Mouse (Mus musculus): Measurements from ENCODE around the gene Acoxl.
A peak's percentile ranks its signal among the peaks of the same experiment; 100 is the strongest.

Acoxl gene

GRCm38 (mm10) chr2:127894890-127895289, 56.2 kb downstream of the Acoxl start:
- DNase-seq (ENCODE audit: low read depth, low spot score) = no peak

GRCm38 (mm10) chr2:127897718-127898117, 59.0 kb downstream of the Acoxl start:
- DNase-seq (ENCODE audit: low read depth, low spot score) = peak; percentile 50

- no peak for DNase-seq (ENCODE audit: low read depth, low spot score)
Observed at GRCm38 (mm10) chr2:127904918-127905317, 66.2 kb downstream of the Acoxl start.

- DNase-seq (ENCODE audit: low read depth, low spot score) = no peak
Observed at GRCm38 (mm10) chr2:127906973-127907678, 68.5 kb downstream of the Acoxl start.

GRCm38 (mm10) chr2:127907679-127908042, 69.0 kb downstream of the Acoxl start:
- no peak for DNase-seq (ENCODE audit: low read depth, low spot score)

- no peak for DNase-seq (ENCODE audit: low read depth, low spot score)
Observed at GRCm38 (mm10) chr2:127908881-127909280, 70.2 kb downstream of the Acoxl start.

- no peak for DNase-seq (ENCODE audit: low read depth, low spot score)
Observed at GRCm38 (mm10) chr2:127909790-127910189, 71.1 kb downstream of the Acoxl start.

- no peak for DNase-seq (ENCODE audit: low read depth, low spot score)
Observed at GRCm38 (mm10) chr2:127911579-127911978, 72.9 kb downstream of the Acoxl start.

- DNase-seq (ENCODE audit: low read depth, low spot score) = no peak
Observed at GRCm38 (mm10) chr2:127914047-127914446, 75.4 kb downstream of the Acoxl start.

GRCm38 (mm10) chr2:127916804-127917410, 78.2 kb downstream of the Acoxl start:
- DNase-seq (ENCODE audit: low read depth, low spot score) = no peak

GRCm38 (mm10) chr2:127919740-127920139, 81.1 kb downstream of the Acoxl start:
- no peak for DNase-seq (ENCODE audit: low read depth, low spot score)

GRCm38 (mm10) chr2:127922036-127922901, 83.6 kb downstream of the Acoxl start:
- DNase-seq (ENCODE audit: low read depth, low spot score) = no peak

GRCm38 (mm10) chr2:127923077-127923680, 84.5 kb downstream of the Acoxl start:
- DNase-seq (ENCODE audit: low read depth, low spot score) = no peak

GRCm38 (mm10) chr2:127926679-127927324, 88.1 kb downstream of the Acoxl start:
- DNase-seq (ENCODE audit: low read depth, low spot score) = no peak

- DNase-seq (ENCODE audit: low read depth, low spot score) = peak; percentile 92
Observed at GRCm38 (mm10) chr2:127927452-127928273, 89.0 kb downstream of the Acoxl start.

GRCm38 (mm10) chr2:127928279-127928678, 89.6 kb downstream of the Acoxl start:
- no peak for DNase-seq (ENCODE audit: low read depth, low spot score)

GRCm38 (mm10) chr2:127928871-127929270, 90.2 kb downstream of the Acoxl start:
- DNase-seq (ENCODE audit: low read depth, low spot score) = no peak

- DNase-seq (ENCODE audit: low read depth, low spot score) = no peak
Observed at GRCm38 (mm10) chr2:127929939-127930715, 91.5 kb downstream of the Acoxl start.

- DNase-seq (ENCODE audit: low read depth, low spot score) = no peak
Observed at GRCm38 (mm10) chr2:127931576-127931975, 92.9 kb downstream of the Acoxl start.

GRCm38 (mm10) chr2:127933531-127933931, 94.9 kb downstream of the Acoxl start:
- no peak for DNase-seq (ENCODE audit: low read depth, low spot score)
